Mouse (Mus musculus) bone marrow, adult 2 months (tissue): Measurements from ENCODE around the gene Tmtc4.

Experiments used
- CTCF ChIP-seq: fragments of 200-500 bp; IDR thresholded peaks from 2 replicates; pipeline ENCODE4 v1.5.1; 2011; ENCODE audit warnings: low read length, control low read depth; ENCODE audit not compliant: control insufficient read depth, insufficient read depth
- POLR2A ChIP-seq: fragments of 200-500 bp; IDR thresholded peaks from 2 replicates; pipeline ENCODE4 v1.6.1; 2011; ENCODE audit warnings: low read depth, mild to moderate bottlenecking, control low read depth, low read length, borderline replicate concordance; ENCODE audit not compliant: control insufficient read depth

DNA sequence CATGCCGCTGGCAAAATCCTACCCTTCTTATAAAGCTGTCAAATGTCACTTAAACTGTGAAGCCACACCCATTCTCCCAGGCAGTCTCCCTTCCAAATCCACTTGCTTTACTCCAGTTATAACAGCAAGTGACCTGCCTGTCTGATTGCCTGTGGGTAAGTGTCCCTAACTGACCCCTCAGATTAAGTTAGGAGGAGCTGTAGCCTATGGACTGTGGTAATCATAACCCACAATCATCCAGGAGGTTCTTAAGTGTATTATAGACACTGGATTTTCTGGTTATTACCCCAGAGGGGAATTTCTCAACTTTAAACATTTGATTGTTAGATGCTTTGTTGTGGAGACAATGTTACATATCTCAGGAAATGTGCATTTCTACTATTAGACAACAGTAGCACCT is 31.3 kb downstream of the Tmtc4 start:
- TF ChIP-seq POLR2A (no peak), CTCF (no peak)
